Mouse (Mus musculus): ENCODE results near the gene Mapk11. TPM values are rescaled to one million over a fixed set of nuclear protein-coding genes. Genes with fewer than 3 reads are reported as not detected.

Mapk11 gene
- total RNA-seq, 1 experiment = 6.6 TPM

- H3K9me3 ChIP-seq (ENCODE audit: control insufficient read depth, insufficient read depth, low read depth, low read length) = no peaks in the 10 kb centered on the region
- H3K27ac ChIP-seq (ENCODE audit: insufficient read depth, low read depth, low read length, poor library complexity, severe bottlenecking) = no peak overlapping the region
- peaks cover 0 to 31% of the 10 kb centered on the region in 2 experiments; a peak in 3 of 4 replicates for H3K4me1 ChIP-seq (ENCODE audit: control insufficient read depth in 2 of 2, insufficient read depth in 2 of 2, low read length in 2 of 2, poor library complexity in 1 of 2)
- no peak for DNase-seq (ENCODE audit: low read depth, low spot score)
- in situ Hi-C loops (cut with MboI; ENCODE audit: low sequenced_read_pairs in 2 of 2, unreplicated experiment in 2 of 2) = no loop called here
- peaks cover 4% of the 10 kb centered on the region; the same call in 1 of the 2 replicates for H3K36me3 ChIP-seq (ENCODE audit: control insufficient read depth, insufficient read depth, low read length, poor library complexity, severe bottlenecking)
- H3K4me3 ChIP-seq (ENCODE audit: insufficient read depth in 1 of 2, low read depth in 1 of 2, low read length in 2 of 2, poor library complexity in 1 of 2, severe bottlenecking in 1 of 2) = no peak overlapping the region
- no peak overlapping the region for H3K9ac ChIP-seq (ENCODE audit: insufficient read depth, low read depth, low read length, poor library complexity, severe bottlenecking)
- TF ChIP-seq HCFC1 (IDR thresholded peaks at IDR 0.05; ENCODE audit: borderline replicate concordance, insufficient read depth, low read length) = no peak
- no peak for TF ChIP-seq ZC3H11A (IDR thresholded peaks at IDR 0.05; ENCODE audit: borderline replicate concordance, low read depth, low read length)
- no peak for TF ChIP-seq ZNF384 (IDR thresholded peaks at IDR 0.05; ENCODE audit: low read depth, low read length)
- TF ChIP-seq MAFK (IDR thresholded peaks at IDR 0.05; ENCODE audit: insufficient read depth, low read depth, low read length) = no peak
- no peak for TF ChIP-seq CHD2 (IDR thresholded peaks at IDR 0.05; ENCODE audit: low read depth, low read length)
Measured at GRCm38 (mm10) chr15:89144965-89145364, 4.5 kb downstream of the Mapk11 start.

DNA sequence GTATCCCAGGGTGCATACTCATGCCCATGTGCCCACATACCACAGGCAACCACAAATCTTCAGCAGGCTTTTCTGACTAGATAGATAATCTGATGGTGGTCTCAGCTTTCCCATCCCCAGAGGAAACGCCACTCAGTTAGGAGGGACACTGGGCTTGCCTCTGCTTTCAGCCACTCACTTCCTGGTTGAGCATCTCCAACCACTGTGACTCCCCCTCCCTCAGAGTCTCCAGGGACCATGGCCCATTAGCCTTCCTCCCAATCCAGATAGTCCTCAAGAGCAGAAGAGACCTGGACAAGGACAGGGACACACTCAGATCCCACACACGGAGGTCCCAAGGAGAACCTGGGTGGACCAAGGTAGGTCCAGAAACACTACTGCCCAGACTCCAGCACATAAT, 6.3 kb downstream of the Mapk11 start:
- Histone ChIP-seq H3K36me3 (ENCODE audit: control insufficient read depth, insufficient read depth, low read length, poor library complexity, severe bottlenecking) (peaks cover 4% of the 10 kb centered on the region; the same call in 1 of the 2 replicates), H3K27ac (ENCODE audit: insufficient read depth, low read depth, low read length, poor library complexity, severe bottlenecking) (no peak overlapping the region), H3K4me3 (ENCODE audit: insufficient read depth in 1 of 2, low read depth in 1 of 2, low read length in 2 of 2, poor library complexity in 1 of 2, severe bottlenecking in 1 of 2) (no peak overlapping the region), H3K9me3 (ENCODE audit: control insufficient read depth, insufficient read depth, low read depth, low read length) (no peaks in the 10 kb centered on the region), H3K9ac (ENCODE audit: insufficient read depth, low read depth, low read length, poor library complexity, severe bottlenecking) (no peak overlapping the region), H3K4me1 (ENCODE audit: control insufficient read depth in 2 of 2, insufficient read depth in 2 of 2, low read length in 2 of 2, poor library complexity in 1 of 2) (peaks cover 0 to 26% of the 10 kb centered on the region in 2 experiments; a peak in 3 of 4 replicates)
- DNase-seq (ENCODE audit: low read depth, low spot score) = no peak
- in situ Hi-C loops (cut with MboI; ENCODE audit: low sequenced_read_pairs in 2 of 2, unreplicated experiment in 2 of 2) = no loop called here
- TF ChIP-seq MAFK (IDR thresholded peaks at IDR 0.05; ENCODE audit: insufficient read depth, low read depth, low read length) (no peak), ZC3H11A (IDR thresholded peaks at IDR 0.05; ENCODE audit: borderline replicate concordance, low read depth, low read length) (no peak), CHD2 (IDR thresholded peaks at IDR 0.05; ENCODE audit: low read depth, low read length) (no peak), ZNF384 (IDR thresholded peaks at IDR 0.05; ENCODE audit: low read depth, low read length) (no peak)

- in situ Hi-C loops (cut with MboI; ENCODE audit: low sequenced_read_pairs in 2 of 2, unreplicated experiment in 2 of 2) = no loop called here
- Histone ChIP-seq H3K4me3 (ENCODE audit: insufficient read depth in 1 of 2, low read depth in 1 of 2, low read length in 2 of 2, poor library complexity in 1 of 2, severe bottlenecking in 1 of 2) (no peak overlapping the region), H3K36me3 (ENCODE audit: control insufficient read depth, insufficient read depth, low read length, poor library complexity, severe bottlenecking) (peaks cover 4% of the 10 kb centered on the region; the same call in 1 of the 2 replicates), H3K9ac (ENCODE audit: insufficient read depth, low read depth, low read length, poor library complexity, severe bottlenecking) (no peak overlapping the region), H3K4me1 (ENCODE audit: control insufficient read depth in 2 of 2, insufficient read depth in 2 of 2, low read length in 2 of 2, poor library complexity in 1 of 2) (peaks cover 0 to 19% of the 10 kb centered on the region in 2 experiments; a peak in 2 of 4 replicates), H3K27ac (ENCODE audit: insufficient read depth, low read depth, low read length, poor library complexity, severe bottlenecking) (no peak overlapping the region), H3K9me3 (ENCODE audit: control insufficient read depth, insufficient read depth, low read depth, low read length) (no peaks in the 10 kb centered on the region)
- no peak for DNase-seq (ENCODE audit: low read depth, low spot score)
- TF ChIP-seq CHD2 (IDR thresholded peaks at IDR 0.05; ENCODE audit: low read depth, low read length) (no peak), MAFK (IDR thresholded peaks at IDR 0.05; ENCODE audit: insufficient read depth, low read depth, low read length) (no peak), ZNF384 (IDR thresholded peaks at IDR 0.05; ENCODE audit: low read depth, low read length) (no peak), HCFC1 (IDR thresholded peaks at IDR 0.05; ENCODE audit: borderline replicate concordance, insufficient read depth, low read length) (no peak), ZC3H11A (IDR thresholded peaks at IDR 0.05; ENCODE audit: borderline replicate concordance, low read depth, low read length) (no peak)
Measured at GRCm38 (mm10) chr15:89141905-89142304, 7.5 kb downstream of the Mapk11 start.

DNA sequence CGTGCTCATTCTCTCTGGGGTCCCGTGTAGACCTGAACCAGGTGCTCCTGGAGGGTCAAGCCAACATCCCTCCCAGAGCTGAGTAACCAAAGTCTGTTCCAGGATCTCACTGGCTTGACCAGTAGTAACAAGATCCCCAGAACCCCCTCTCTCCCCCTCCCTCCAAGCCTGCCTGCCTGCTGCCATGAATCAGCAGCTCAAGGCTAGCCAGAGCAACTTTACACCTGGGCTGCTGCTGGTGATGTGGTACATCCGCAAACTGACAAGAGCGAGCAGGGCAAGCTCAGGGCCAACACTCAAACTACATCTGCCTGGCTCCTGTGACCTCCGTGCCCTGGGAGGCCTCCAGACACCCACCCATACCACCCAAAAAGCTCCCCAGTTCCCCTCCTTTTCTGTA, 8.0 kb downstream of the Mapk11 start:
- H3K36me3 ChIP-seq (ENCODE audit: control insufficient read depth, insufficient read depth, low read length, poor library complexity, severe bottlenecking) = peaks cover 4% of the 10 kb centered on the region; the same call in 1 of the 2 replicates
- no peak overlapping the region; a peak in 2 of 4 replicates for H3K4me3 ChIP-seq (ENCODE audit: insufficient read depth in 1 of 2, low read depth in 1 of 2, low read length in 2 of 2, poor library complexity in 1 of 2, severe bottlenecking in 1 of 2)
- H3K27ac ChIP-seq (ENCODE audit: insufficient read depth, low read depth, low read length, poor library complexity, severe bottlenecking) = no peak overlapping the region
- H3K9me3 ChIP-seq (ENCODE audit: control insufficient read depth, insufficient read depth, low read depth, low read length) = no peaks in the 10 kb centered on the region
- peak overlapping the region; percentile 14; the same call in 1 of the 2 replicates for H3K9ac ChIP-seq (ENCODE audit: insufficient read depth, low read depth, low read length, poor library complexity, severe bottlenecking)
- DNase-seq (ENCODE audit: low read depth, low spot score) = no peak
- in situ Hi-C loops (cut with MboI; ENCODE audit: low sequenced_read_pairs in 2 of 2, unreplicated experiment in 2 of 2) = no loop called here
- TF ChIP-seq MAFK (IDR thresholded peaks at IDR 0.05; ENCODE audit: insufficient read depth, low read depth, low read length) (no peak), CHD2 (IDR thresholded peaks at IDR 0.05; ENCODE audit: low read depth, low read length) (no peak), ZC3H11A (IDR thresholded peaks at IDR 0.05; ENCODE audit: borderline replicate concordance, low read depth, low read length) (no peak)
- peaks cover 0 to 17% of the 10 kb centered on the region in 2 experiments; a peak in 1 of 4 replicates for H3K4me1 ChIP-seq (ENCODE audit: control insufficient read depth in 2 of 2, insufficient read depth in 2 of 2, low read length in 2 of 2, poor library complexity in 1 of 2)
